Mouse (Mus musculus): ENCODE data around the gene Tcp11l2.

DNA sequence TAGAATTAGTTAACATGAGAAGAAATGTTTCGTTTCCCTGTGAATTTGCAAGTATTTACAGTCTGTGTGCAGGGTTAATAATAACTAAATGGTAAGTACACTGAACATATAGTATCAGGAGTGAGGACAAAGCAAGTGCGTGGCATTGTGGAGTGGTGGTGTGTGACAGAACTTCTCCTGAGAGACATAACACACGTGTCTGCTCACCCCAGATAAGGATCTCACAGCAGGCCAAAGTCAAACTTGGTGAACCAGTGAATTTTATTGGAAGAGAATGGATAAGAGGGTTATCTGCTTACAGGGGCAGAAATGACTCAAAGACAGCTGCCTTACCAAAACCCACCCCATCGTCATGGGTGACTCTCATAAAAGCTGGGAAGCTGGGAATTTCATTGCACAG lies 72.5 kb downstream of the Tcp11l2 start:
- TF ChIP-seq CTCF (IDR thresholded peaks at IDR 0.05; ENCODE audit: borderline replicate concordance, control insufficient read depth, extremely low read depth, insufficient read depth, low read length, poor library complexity) = no peak
- no peak for TF ChIP-seq POLR2A (IDR thresholded peaks at IDR 0.05; ENCODE audit: control insufficient read depth, extremely low read depth, insufficient read depth, low read length, poor library complexity)
